Mouse (Mus musculus): Measurements from ENCODE around the gene Hdac7. TPM values are rescaled to one million over a fixed set of nuclear protein-coding genes. Genes with fewer than 3 reads are reported as not detected.

Hdac7 gene
- polyA plus RNA-seq, 1 experiment, result 87.1 TPM

DNA sequence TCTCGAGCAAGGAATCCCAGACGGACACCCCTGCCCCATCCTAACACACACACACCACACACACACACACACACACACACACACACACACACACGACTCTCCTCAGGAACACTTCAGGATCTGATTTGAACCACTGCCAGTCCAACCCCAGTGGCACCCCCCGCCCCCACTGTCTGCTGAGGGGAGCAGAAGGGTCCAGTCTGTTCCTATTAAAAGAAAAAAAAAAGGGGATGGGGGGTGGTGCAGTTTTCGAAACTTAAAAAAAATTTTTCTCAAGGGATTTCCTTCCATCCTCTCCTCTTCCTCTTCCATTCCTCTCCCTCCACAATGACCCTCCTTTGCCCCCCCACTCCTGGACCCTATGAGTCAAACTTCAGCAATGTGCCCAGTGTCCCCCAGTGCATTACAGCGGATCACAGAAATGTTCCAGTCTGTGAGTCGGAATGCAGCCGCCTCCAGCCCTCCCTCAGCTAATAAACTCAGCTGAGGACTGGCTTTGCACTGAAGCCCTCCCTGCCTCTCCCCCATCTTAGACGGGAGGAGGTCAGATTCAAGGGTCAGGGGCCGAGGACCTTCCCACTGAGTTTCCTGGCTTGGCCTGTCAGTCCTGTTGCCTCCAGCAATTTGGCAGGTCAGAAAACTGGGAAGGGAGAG lies 12.2 kb downstream of the Hdac7 start:
- DNase-seq (ENCODE audit: low read depth), result no peak

DNA sequence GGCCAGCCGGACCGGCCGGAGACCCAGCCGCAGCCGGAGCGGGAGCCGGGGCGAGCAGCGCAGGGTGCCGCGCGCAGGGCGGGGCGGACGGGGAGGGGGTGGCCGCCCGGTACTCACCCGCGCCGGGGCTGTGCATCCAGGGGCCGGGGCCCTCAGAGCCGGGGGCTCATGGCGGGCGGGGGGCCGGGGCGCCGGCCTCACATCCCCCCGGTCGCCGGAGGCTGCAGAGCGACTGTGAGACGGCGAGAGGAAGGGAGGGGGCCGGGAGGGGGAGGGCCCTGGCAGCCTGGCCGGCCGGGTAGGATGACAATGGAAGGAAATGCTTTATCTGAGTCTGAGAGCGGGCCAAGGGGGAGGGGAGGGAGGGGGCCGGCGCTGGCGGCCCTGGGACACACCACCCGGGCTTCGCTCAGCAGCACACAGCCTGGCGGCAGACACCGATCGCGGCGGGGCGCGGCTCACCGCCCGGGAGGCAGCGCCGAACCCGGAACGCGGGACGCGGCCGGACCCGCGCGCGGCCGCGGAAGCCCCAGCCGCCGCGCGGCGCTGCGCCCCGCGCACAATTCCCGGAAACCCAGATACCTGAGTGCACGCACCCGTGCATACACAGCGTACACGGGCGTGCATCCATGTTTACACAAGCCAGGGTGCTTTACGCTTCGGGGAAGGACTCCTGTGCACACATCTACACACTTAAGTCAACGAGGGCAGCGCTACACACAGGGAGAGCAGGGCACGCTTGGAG lies 12.9 kb downstream of the Hdac7 start:
- DNase-seq (ENCODE audit: low read depth), result no peak

GRCm38 (mm10) chr15:97830788-97831241 lies 13.5 kb downstream of the Hdac7 start:
- DNase-seq (ENCODE audit: low read depth), result no peak

DNA sequence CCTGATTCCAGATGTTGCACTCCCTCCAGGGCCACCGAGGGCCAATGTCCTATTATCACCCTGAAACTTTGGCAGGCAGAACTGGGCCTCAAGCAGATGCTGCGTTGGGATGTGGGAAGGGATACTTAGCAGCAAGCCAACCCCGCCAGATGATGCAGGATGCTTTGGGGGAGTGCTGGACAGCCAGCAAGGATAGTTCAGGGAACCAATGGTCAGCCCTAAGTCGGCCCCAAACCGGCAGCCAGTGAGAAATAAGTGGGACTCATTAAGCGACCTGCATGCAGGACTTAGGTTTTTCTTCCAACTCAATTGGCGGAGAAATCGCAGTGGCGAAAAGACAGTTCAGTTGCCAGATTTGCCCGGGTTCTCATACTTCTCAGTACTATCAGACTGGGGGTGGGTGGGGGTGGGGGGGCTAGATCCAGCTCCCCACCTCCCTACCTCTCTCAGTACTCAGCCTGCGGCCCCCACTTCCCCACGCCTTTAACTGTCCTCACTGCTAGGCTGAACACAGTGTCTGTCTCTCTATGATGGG lies 14.0 kb downstream of the Hdac7 start:
- no peak for DNase-seq (ENCODE audit: low read depth)

GRCm38 (mm10) chr15:97829432-97829831 lies 14.9 kb downstream of the Hdac7 start:
- DNase-seq (ENCODE audit: low read depth), result no peak

- no peak for DNase-seq (ENCODE audit: low read depth)
Measured at GRCm38 (mm10) chr15:97828901-97829338, 15.4 kb downstream of the Hdac7 start.

GRCm38 (mm10) chr15:97828221-97828842 lies 16.0 kb downstream of the Hdac7 start:
- DNase-seq (ENCODE audit: low read depth), result no peak

DNA sequence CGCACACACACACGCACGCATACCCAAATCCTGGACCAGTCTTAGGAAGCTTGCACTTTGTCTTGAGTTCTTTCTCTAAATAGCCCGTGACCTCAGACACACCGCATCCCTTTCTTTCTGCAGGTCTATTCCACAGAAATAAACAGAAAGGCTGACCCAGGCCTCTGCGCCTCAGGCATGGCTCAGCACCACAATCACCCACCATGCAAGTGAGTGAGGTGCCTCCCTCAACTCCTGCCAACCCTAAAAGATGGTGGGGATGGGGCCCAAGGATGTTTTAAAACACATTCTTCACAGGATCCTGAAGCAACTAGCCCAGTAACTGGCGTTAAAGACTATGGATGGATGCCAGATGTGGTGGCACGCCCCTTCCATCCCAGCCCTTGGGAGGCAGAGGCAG lies 16.9 kb downstream of the Hdac7 start:
- DNase-seq (ENCODE audit: low read depth), result no peak

- no peak for DNase-seq (ENCODE audit: low read depth)
Measured at GRCm38 (mm10) chr15:97826588-97827261, 17.6 kb downstream of the Hdac7 start.

GRCm38 (mm10) chr15:97825941-97826587 lies 18.2 kb downstream of the Hdac7 start:
- DNase-seq (ENCODE audit: low read depth), result no peak

GRCm38 (mm10) chr15:97825071-97825940 lies 19.0 kb downstream of the Hdac7 start:
- DNase-seq (ENCODE audit: low read depth), result no peak

GRCm38 (mm10) chr15:97824042-97824441 lies 20.3 kb downstream of the Hdac7 start:
- DNase-seq (ENCODE audit: low read depth), result no peak

DNA sequence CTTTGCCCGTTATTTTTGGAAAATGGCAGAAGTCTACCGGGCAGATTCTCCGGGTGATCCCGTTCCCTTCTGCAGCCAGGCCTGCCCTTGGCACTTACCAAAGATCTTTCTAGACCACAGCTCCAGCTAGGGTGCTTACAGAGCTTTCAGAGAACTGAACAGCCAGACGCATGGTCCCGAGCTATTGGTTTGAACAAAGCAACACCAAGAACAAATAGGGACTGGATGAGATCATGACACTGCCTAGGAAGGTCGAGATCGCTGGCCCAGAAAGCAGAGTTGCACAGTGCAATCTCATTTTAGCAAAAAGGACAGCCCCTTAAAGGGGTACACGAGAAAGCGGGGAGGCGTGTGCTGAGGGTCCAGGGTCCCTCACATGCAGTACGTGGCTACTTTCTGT lies 20.8 kb downstream of the Hdac7 start:
- DNase-seq (ENCODE audit: low read depth), result no peak

- no peak for DNase-seq (ENCODE audit: low read depth)
Measured at GRCm38 (mm10) chr15:97822545-97823228, 21.6 kb downstream of the Hdac7 start.

DNA sequence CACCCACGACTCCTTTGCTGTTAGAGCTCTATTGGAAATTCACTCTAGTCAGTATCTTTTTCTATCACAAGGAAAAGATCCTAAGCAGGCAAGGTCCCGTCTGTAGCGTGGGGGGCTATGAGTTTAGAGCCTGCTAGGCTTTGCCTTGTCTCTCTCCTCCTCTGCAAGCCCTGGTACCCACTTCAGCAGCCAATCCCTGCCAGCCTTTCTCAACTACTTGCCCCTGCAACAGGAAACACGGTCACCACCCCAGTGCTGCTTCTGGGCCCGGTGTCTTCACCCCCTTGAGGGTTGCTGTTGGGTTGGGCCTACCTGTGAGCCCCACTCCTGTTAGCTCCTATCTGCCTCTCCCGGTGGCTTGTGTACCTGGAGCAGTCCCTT lies 22.3 kb downstream of the Hdac7 start:
- DNase-seq (ENCODE audit: low read depth), result no peak

DNA sequence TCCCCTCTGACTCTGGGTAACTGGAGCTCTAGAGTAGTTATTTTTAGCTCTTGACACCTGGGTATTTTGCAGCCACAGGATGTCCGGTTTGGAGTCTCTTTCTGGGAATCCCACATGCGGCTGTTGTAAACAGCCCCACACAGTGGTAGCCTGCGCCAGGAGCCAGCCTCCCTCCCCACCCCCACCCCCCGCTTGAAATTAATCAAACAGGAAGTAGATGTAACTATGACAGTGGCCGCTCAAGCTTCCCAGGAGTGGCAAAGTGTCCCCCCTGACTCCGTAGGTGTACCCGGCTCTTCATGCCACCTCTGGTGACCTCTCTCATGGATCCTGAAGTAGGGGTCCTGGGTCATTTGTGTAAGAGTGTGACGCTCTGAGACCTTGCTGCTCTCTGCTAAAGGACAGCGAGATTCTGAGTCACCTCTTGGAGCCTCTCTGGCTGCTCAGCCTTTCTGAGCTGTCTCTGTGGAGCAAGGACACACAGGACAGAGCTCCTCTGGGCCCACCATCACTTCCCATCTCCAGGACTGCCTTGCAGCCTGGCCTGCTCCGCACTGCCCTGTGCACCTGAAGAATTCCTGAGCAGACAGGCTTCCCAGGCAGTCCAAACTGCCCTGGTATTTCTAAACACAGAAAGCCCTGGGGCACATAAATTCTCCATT lies 22.9 kb downstream of the Hdac7 start:
- no peak for DNase-seq (ENCODE audit: low read depth)

DNA sequence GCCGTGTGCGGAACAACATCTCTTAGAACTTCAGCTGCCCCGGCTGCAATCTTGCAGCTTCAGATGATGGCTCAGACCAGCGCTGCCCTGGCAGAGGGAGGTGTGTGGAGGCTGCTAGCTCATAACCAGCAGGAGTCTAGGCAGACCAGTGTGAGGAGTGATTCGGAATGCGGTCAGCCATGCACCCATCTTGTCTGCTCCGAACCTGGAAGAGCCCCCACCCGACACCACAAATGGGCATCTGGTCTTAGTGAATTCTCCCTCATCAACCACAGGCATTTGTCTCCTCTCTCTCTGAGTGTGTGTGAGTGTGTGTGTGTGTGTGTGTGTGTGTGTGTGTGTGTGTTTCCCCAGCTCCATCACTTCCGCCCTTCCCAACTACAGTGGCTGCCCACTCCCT lies 24.4 kb downstream of the Hdac7 start:
- DNase-seq (ENCODE audit: low read depth), result no peak

DNA sequence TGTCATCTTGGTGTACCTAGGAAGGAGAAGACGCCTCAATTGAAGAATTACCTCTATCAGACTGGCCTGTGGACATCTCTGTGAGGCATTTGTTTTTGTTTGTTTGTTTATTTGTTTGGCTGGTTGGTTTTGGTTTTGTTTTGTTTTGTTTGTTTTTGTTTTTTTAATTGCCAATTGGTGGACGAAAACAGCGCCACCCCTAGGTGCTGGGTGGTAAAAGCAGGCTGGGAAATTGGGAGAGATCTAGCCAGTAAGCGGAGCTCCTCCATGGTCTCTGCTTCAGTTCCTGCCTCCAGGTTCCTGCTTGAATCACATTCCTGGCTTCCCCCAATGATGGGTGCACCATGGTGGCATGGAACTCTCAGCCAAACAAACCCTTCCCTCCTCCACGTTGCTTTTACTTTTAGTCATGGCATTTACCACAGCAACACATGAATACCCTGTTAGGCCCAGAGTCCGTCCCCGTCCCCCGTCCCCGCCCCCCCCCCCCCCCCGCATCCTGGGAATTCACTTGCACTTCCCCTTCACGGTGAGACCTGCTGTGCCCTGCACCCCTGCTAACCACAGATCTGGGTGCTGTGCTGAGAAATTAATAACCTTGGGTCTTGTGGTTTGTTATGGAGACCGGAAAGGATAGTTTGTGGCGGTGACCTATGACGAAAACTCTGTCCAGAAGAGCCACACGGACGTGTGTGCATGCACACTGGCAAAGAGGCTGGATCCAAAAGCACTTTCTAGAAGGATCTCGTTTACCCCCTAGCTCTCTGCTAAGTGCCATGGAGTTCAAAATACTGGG lies 27.9 kb downstream of the Hdac7 start:
- DNase-seq (ENCODE audit: low read depth), result no peak

DNA sequence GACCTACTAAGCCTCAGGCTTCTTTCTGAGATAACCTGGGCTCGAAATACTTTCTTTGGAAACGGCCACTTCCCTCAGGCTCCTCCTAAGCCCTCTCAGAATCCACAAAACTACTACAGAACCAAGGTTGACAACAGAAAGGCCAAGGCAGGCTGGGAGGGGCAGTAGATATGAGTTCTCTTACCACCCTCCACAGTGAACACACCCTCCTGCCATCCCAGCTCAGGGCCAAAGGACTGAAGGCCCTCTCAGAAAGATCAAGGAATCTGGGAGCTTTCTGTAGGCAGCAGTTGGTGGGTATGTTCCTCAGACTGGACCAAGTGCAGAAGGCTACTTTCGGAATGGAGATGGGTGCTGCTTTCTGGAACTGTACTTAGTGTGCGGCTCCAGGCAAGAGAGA lies 29.0 kb downstream of the Hdac7 start:
- no peak for DNase-seq (ENCODE audit: low read depth)

All from gonadal fat pad, adult 2 months (tissue).